In genomic region chr10:95779801-95780385, GRCm38 (mm10) we compare ENCODE assay signal across 8 mouse cellular contexts.
A peak's percentile ranks its signal among the peaks of the same experiment; 100 is the strongest.
DNase-seq lines count a peak whose midpoint lies in the region; ATAC-seq and TF ChIP-seq lines count a peak whose summit lies in the region.

No protein-coding gene starts in this region.

- ATAC-seq in inflammation-experienced regulatory T-cells, adult 6 months: peak; percentile 78
- ATAC-seq in lung, postnatal 0 days: peak; percentile 66

- H3K36me3 ChIP-seq in lung, postnatal 0 days (ENCODE audit: insufficient read depth, low read length): no peaks in the 10 kb centered on the region

- H3K4me3 ChIP-seq in embryonic fibroblast, embryonic 13.5 days (ENCODE audit: insufficient read depth, low read length): no peak overlapping the region
- peak overlapping the region; percentile 12 for H3K4me3 ChIP-seq in lung, postnatal 0 days (ENCODE audit: low read depth, low read length)

- no peaks in the 10 kb centered on the region for H3K27me3 ChIP-seq in lung, postnatal 0 days (replicated peaks; ENCODE audit: insufficient read depth, low read length)

- no peaks in the 10 kb centered on the region for H3K4me1 ChIP-seq in embryonic fibroblast, embryonic 13.5 days (ENCODE audit: control insufficient read depth, insufficient read depth, low read length)
- H3K4me1 ChIP-seq in lung, postnatal 0 days (ENCODE audit: insufficient read depth, low read depth, low read length): 0 out of 2 replicates have a peak, but pooled peaks cover 5% of the 10 kb centered on the region

- 38% methylated on average over 13 of the region's 13 CpGs for WGBS in lung, postnatal 0 days

- no peak overlapping the region for H3K9ac ChIP-seq in lung, postnatal 0 days (replicated peaks; ENCODE audit: low read depth)

- no peaks in the 10 kb centered on the region for H3K9me3 ChIP-seq in lung, postnatal 0 days (ENCODE audit: low read length)

- 0 out of 2 replicates have a peak, but pooled peaks have one; percentile 46 for TF ChIP-seq EP300 in lung, postnatal 0 days (IDR thresholded peaks at IDR 0.05)

- H3K27ac ChIP-seq in embryonic fibroblast, embryonic 13.5 days (ENCODE audit: insufficient read depth, low read length): peak overlapping the region; percentile 22; the same call in 1 of the 2 replicates
- H3K27ac ChIP-seq in lung, postnatal 0 days (ENCODE audit: low read length): peak overlapping the region; percentile 51

- peak overlapping the region; percentile 27; the same call in 1 of the 2 replicates for H3K4me2 ChIP-seq in lung, postnatal 0 days (replicated peaks; ENCODE audit: low read depth, low read length)

- DNase-seq in ZHBTc4 (ENCODE audit: low read depth, low spot score): peak; percentile 42
- DNase-seq in lung, postnatal 0 days (ENCODE audit: low spot score): peak; percentile 68
- DNase-seq in frontal cortex, adult 2 months (ENCODE audit: extremely low spot score in 1 of 2, low spot score in 1 of 2): no peak
- DNase-seq in right cerebral cortex, postnatal 25 days: no peak
- no peak for DNase-seq in cerebellum, postnatal 4 days (ENCODE audit: low spot score in 2 of 2)
- DNase-seq in urinary bladder, adult 2 months (ENCODE audit: low spot score): no peak

- TF ChIP-seq CTCF in embryonic fibroblast, embryonic 13.5 days (IDR thresholded peaks at IDR 0.05; ENCODE audit: borderline replicate concordance, insufficient read depth, low read length): no peak
- peak; percentile 65 for TF ChIP-seq CTCF in lung, postnatal 0 days (IDR thresholded peaks at IDR 0.05)

- TF ChIP-seq POLR2A in embryonic fibroblast, embryonic 13.5 days (IDR thresholded peaks at IDR 0.05; ENCODE audit: low read depth, low read length): no peak

Comparison
In these comparisons a context has a peak if more than half of its experiments do, and no peak if none do; other contexts are left out.
1. DNase-seq: peak in ZHBTc4 (single experiment) and lung, postnatal 0 days (single experiment); none in frontal cortex, adult 2 months (0 of 2), right cerebral cortex, postnatal 25 days (single experiment), cerebellum, postnatal 4 days (0 of 2) and urinary bladder, adult 2 months (single experiment).